Mouse (Mus musculus) kidney, embryonic 16.5 days (tissue): ENCODE measurements around the gene Ankrd22. TPM values are rescaled to one million over a fixed set of nuclear protein-coding genes. Genes with fewer than 3 reads are reported as not detected.

Source experiments
- ATAC-seq: fragments of 200-750 bp; cut with Nextera tagmentation; 2 replicates; pipeline ENCODE4 v1.8.0; 2017; ENCODE audit warnings: moderate TSS enrichment; ENCODE audit not compliant: low FRiP score, low TSS enrichment
- H3K27ac ChIP-seq: fragments of 300-500 bp; sonication (generic); 2 replicates; pipeline ENCODE4 v1.5.1; 2014; ENCODE audit warnings: low read length
- H3K27me3 ChIP-seq: fragments of 300-500 bp; sonication (generic); 2 replicates; pipeline ENCODE4 v1.6.1; 2014; ENCODE audit warnings: low read length, control low read depth, mixed read lengths; ENCODE audit not compliant: insufficient read depth
- H3K36me3 ChIP-seq: fragments of 300-500 bp; sonication (generic); 2 replicates; pipeline ENCODE4 v1.6.1; 2014; ENCODE audit warnings: low read length, control low read depth, mixed read lengths; ENCODE audit not compliant: insufficient read depth
- H3K4me1 ChIP-seq: fragments of 300-500 bp; sonication (generic); 2 replicates; pipeline ENCODE4 v1.6.1; 2014; ENCODE audit warnings: low read length, control low read depth, mixed read lengths; ENCODE audit not compliant: insufficient read depth
- H3K4me2 ChIP-seq: fragments of 300-500 bp; sonication (generic); replicated peaks from 2 replicates; pipeline ENCODE4 v1.6.1; 2014; ENCODE audit warnings: low read depth, low read length
- H3K4me3 ChIP-seq: fragments of 300-500 bp; sonication (generic); 2 replicates; pipeline ENCODE4 v1.5.1; 2014; ENCODE audit warnings: mild to moderate bottlenecking, low read length
- H3K9ac ChIP-seq: fragments of 300-500 bp; sonication (generic); replicated peaks from 2 replicates; pipeline ENCODE4 v1.6.1; 2014; ENCODE audit warnings: low read length
- H3K9me3 ChIP-seq: fragments of 300-500 bp; sonication (generic); 2 replicates; pipeline ENCODE4 v1.6.1; 2016; ENCODE audit warnings: low read length, control low read depth
- WGBS: fragments of 180-500 bp; shearing (Covaris S2); extraction: QIAGEN DNeasy Blood & Tissue Kit; methylation state at CpG from one replicate; pipeline ENCODE4 v1.1.7; 2014; 5-methylcytosine and 5-hydroxymethylcytosine counted together
- polyA plus RNA-seq: library from polyadenylated mRNA; unstranded; fragments of >200 nt; fragmentation: Nextera tagmentation; extraction: Ambion mirVana; gene quantifications from 2 replicates; pipeline ENCODE4 v1.2.1, GENCODE M21; 2015

Ankrd22 gene
- polyA plus RNA-seq, 1 experiment from 2014 or later = 0.06 TPM

DNA sequence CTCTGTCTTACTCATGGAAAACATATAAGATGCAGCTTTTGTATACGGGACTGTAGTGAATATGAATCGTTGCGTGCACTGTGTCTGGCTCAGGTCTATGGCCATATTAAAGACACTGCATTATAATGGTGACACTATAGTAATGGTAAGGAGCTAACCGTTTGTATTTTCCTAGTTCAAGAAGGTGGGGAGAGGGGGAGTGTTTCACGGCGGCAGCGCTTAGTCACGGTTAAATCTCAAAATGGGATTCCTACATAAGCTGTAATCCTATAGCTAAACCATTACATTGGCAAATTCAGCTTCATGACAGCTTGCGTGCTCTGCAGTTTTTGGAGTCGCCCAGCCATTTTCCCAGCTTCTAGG lies 25.8 kb upstream of the Ankrd22 start:
- Histone ChIP-seq H3K36me3 (no peaks in the 10 kb centered on the region), H3K4me2 (peak overlapping the region; percentile 99), H3K27me3 (no peaks in the 10 kb centered on the region), H3K9me3 (no peaks in the 10 kb centered on the region), H3K4me1 (peaks cover 3% of the 10 kb centered on the region; the same call in 1 of the 2 replicates), H3K27ac (no peak overlapping the region), H3K4me3 (peak overlapping the region; percentile 75), H3K9ac (peak overlapping the region; percentile 76)
- ATAC-seq = 0 out of 2 replicates have a peak, but pooled peaks have one; percentile 10
- WGBS = 25% methylated on average over 10 of the region's 10 CpGs

GRCm38 (mm10) chr19:34186845-34187244 lies 21.0 kb upstream of the Ankrd22 start:
- Histone ChIP-seq H3K4me3 (no peak overlapping the region), H3K4me2 (no peak overlapping the region), H3K27me3 (no peaks in the 10 kb centered on the region), H3K36me3 (no peaks in the 10 kb centered on the region), H3K9me3 (no peaks in the 10 kb centered on the region), H3K4me1 (peaks cover 2% of the 10 kb centered on the region; the same call in 1 of the 2 replicates), H3K9ac (no peak overlapping the region), H3K27ac (no peak overlapping the region)
- ATAC-seq = no peak
- 87% methylated on average over 4 of the region's 4 CpGs for WGBS

DNA sequence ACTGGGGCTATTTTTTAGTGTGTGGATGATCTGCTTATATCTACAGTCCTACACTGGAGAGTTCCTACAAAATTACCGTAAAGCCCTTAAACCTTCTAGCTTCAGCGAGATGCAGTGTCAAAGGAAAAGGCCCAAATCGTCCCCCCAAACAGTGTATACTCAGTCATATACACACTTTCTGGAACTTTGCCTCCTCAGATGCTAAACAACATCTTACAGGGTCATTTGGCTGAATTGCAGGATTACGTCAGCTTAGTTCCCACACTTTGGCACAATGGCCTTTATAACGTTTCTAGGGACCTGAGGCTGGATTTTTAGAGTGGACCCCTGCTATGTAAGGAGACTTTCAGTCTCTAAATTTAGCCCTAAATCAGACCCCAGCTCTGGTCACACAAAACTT lies 16.6 kb upstream of the Ankrd22 start:
- Histone ChIP-seq H3K4me3 (no peak overlapping the region), H3K4me1 (no peaks in the 10 kb centered on the region), H3K27ac (no peak overlapping the region), H3K9me3 (no peaks in the 10 kb centered on the region), H3K9ac (no peak overlapping the region), H3K4me2 (no peak overlapping the region), H3K36me3 (no peaks in the 10 kb centered on the region), H3K27me3 (no peaks in the 10 kb centered on the region)
- no peak for ATAC-seq
- 67% methylated on average over 5 of the region's 5 CpGs for WGBS

DNA sequence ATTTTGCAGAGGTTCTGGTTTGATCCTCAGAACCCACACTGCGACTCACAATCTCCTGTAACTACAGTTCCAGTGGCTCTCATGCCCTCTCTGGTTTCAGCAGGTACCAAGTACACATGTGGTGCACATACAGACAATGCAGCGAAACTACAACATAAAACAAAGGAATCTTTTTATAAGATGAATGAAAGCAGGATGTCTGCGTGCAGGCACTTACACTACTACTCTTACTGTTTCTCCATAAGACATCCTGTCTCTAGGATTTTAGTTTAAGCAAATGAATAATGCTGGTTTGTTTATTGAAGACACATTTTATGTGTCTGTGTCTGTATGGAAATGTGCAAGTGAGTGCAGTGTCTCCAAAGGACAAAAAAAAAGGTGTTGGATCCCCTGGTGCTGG lies 15.4 kb upstream of the Ankrd22 start:
- H3K27ac ChIP-seq = no peak overlapping the region
- 82% methylated on average over 3 of the region's 3 CpGs for WGBS
- H3K9me3 ChIP-seq = no peaks in the 10 kb centered on the region
- H3K4me1 ChIP-seq = no peaks in the 10 kb centered on the region
- ATAC-seq = no peak
- H3K4me2 ChIP-seq = no peak overlapping the region
- no peaks in the 10 kb centered on the region for H3K36me3 ChIP-seq
- no peaks in the 10 kb centered on the region for H3K27me3 ChIP-seq
- H3K9ac ChIP-seq = no peak overlapping the region
- no peak overlapping the region for H3K4me3 ChIP-seq

DNA sequence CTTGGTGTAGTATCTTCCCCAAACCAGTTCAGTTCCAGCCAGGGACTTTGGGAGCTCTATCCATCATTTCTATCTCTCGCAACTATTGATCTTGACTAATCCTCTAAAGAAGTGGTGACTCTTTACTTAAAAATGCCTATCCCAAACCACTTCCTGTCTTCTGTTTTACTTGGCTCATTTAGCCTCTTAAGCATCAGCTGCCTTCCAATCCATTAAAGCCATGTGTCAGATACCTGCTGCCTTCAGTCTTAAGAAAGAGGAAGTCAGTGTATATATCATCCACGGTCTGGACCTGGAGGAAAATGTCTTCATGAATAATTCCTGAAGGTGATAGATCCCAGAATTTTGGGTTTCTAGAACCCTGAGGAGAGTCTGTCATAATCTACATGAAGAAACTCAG lies 14.5 kb upstream of the Ankrd22 start:
- Histone ChIP-seq H3K9me3 (no peaks in the 10 kb centered on the region), H3K4me1 (no peaks in the 10 kb centered on the region), H3K9ac (no peak overlapping the region), H3K27ac (no peak overlapping the region), H3K27me3 (no peaks in the 10 kb centered on the region), H3K4me3 (no peak overlapping the region), H3K4me2 (no peak overlapping the region), H3K36me3 (no peaks in the 10 kb centered on the region)
- ATAC-seq = no peak
- WGBS = 71% methylated on average over 2 of the region's 2 CpGs

GRCm38 (mm10) chr19:34179136-34179535 lies 13.3 kb upstream of the Ankrd22 start:
- no peak for ATAC-seq
- 89% methylated on average over 4 of the region's 4 CpGs for WGBS
- no peaks in the 10 kb centered on the region for H3K27me3 ChIP-seq

DNA sequence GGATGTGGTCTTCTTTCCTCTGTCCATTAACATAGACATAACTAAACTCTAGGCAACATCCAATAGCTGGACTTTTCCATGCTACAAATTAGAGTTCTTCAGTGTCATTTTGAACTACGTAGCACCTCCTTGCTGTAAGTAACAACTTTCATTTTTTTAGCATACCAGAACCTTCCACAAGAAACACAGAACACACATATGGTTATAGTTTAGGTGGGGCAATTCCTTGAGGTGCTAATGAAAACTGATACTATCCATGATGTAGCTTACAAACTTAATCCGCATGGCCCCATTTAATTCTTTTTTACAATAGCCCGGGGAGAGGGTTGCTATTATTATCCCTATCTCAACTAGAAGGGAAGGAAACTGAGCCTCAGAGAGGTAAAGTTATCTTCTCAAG lies 8.2 kb upstream of the Ankrd22 start:
- Histone ChIP-seq H3K27me3 (no peaks in the 10 kb centered on the region), H3K4me1 (no peaks in the 10 kb centered on the region), H3K4me3 (no peak overlapping the region), H3K36me3 (no peaks in the 10 kb centered on the region), H3K27ac (no peak overlapping the region), H3K9me3 (no peaks in the 10 kb centered on the region), H3K4me2 (no peak overlapping the region), H3K9ac (no peak overlapping the region)
- 82% methylated on average over 3 of the region's 3 CpGs for WGBS
- ATAC-seq = no peak

More at GRCm38 (mm10) chr19:34179136-34179535, 13.3 kb upstream of the Ankrd22 start:
- H3K9me3 ChIP-seq = no peaks in the 10 kb centered on the region
- no peak overlapping the region for H3K9ac ChIP-seq
- no peaks in the 10 kb centered on the region for H3K4me1 ChIP-seq
- H3K4me3 ChIP-seq = no peak overlapping the region
- H3K4me2 ChIP-seq = no peak overlapping the region
- no peak overlapping the region for H3K27ac ChIP-seq
- H3K36me3 ChIP-seq = no peaks in the 10 kb centered on the region

DNA sequence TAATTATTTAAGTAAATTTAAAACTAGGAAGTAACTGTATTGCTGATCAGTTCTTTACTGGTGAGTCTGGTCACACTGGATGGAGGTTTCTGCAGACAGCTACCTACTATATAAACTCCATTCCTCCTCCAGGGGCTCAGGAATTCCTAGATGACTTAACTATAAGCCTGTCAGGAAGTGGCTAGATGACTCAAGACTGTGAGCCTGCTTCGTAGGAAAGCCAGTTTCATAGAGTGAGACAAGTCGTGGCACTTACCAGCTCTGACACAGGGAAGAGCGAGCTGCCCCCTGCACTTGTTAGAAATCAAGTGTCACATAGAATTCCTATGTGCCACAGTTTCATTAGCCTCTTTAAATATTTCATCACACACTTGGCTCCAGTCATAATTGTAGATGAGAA lies 5.3 kb upstream of the Ankrd22 start:
- Histone ChIP-seq H3K27ac (no peak overlapping the region), H3K27me3 (no peaks in the 10 kb centered on the region), H3K4me2 (no peak overlapping the region), H3K4me1 (0 out of 2 replicates have a peak, but pooled peaks cover 3% of the 10 kb centered on the region), H3K9ac (no peak overlapping the region), H3K9me3 (no peaks in the 10 kb centered on the region), H3K4me3 (no peak overlapping the region), H3K36me3 (no peaks in the 10 kb centered on the region)
- 58% methylated on average over 3 of the region's 3 CpGs for WGBS
- ATAC-seq = no peak

- Histone ChIP-seq H3K36me3 (no peaks in the 10 kb centered on the region), H3K27ac (no peak overlapping the region), H3K27me3 (no peaks in the 10 kb centered on the region), H3K9me3 (no peaks in the 10 kb centered on the region), H3K4me3 (no peak overlapping the region), H3K4me1 (0 out of 2 replicates have a peak, but pooled peaks cover 3% of the 10 kb centered on the region), H3K4me2 (no peak overlapping the region), H3K9ac (no peak overlapping the region)
- ATAC-seq = no peak
These were observed 3.3 kb upstream of the Ankrd22 start for GRCm38 (mm10) chr19:34169121-34169520.

DNA sequence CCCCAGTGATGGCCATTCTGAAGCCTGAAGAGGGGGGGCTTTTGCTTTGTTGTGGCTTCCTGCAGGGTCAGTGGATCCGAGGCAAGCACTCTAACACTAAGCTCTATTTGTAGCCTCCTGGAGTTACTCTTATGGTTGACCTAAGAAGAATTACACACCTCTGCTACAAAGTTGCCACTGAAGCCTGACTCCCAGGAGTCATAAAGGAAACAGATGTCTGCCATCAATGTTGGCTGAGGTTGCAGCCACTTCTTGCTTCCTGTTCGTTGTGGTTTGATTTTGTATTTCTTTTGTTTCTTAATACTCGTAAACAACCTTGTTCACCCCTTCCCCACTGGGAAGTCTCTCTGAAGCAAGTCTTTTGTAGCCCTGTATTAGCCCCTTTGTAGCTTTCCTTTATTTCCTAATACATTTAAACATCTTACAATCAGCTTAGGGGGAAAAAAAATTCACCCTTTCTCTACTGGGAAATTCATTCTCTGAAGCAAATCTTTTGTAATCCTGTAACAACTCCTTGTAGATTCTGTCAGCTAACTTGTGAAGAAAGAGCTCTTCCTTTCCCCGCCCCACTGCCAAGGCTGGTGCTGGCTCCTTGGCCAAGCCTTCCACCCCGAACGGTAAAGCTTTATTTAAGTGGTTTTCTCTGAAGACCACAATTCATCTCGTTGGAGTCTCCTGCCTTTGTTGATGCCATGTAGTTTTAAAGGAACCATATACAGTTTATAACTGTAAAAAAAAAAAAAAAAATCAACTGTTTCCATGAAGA lies 2.2 kb upstream of the Ankrd22 start:
- H3K27me3 ChIP-seq = no peaks in the 10 kb centered on the region
- WGBS = 40% methylated on average over 7 of the region's 7 CpGs
- H3K4me2 ChIP-seq = no peak overlapping the region
- H3K36me3 ChIP-seq = no peaks in the 10 kb centered on the region
- H3K9me3 ChIP-seq = no peaks in the 10 kb centered on the region
- no peak overlapping the region for H3K9ac ChIP-seq
- 0 out of 2 replicates have a peak, but pooled peaks cover 3% of the 10 kb centered on the region for H3K4me1 ChIP-seq
- no peak overlapping the region for H3K27ac ChIP-seq
- H3K4me3 ChIP-seq = no peak overlapping the region
- ATAC-seq = peak; percentile 23; the same call in 1 of the 2 replicates
